Mouse (Mus musculus) limb, embryonic 13.5 days (tissue): Measurements from ENCODE around the gene 4930524B15Rik. TPM values are rescaled to one million over a fixed set of nuclear protein-coding genes. Genes with fewer than 3 reads are reported as not detected.

Experiments
- ATAC-seq: fragments of 200-750 bp; cut with Nextera tagmentation; 2 replicates; pipeline ENCODE4 v1.8.0; 2017; ENCODE audit warnings: low read depth, moderate number of reproducible peaks, moderate TSS enrichment; ENCODE audit not compliant: low FRiP score
- H3K27ac ChIP-seq: fragments of 300-500 bp; sonication (generic); 2 replicates; pipeline ENCODE4 v1.5.1; 2015; ENCODE audit warnings: inconsistent platforms, mild to moderate bottlenecking, moderate library complexity
- H3K27me3 ChIP-seq: fragments of 300-500 bp; sonication (generic); 2 replicates; pipeline ENCODE4 v1.6.1; 2015; ENCODE audit warnings: mild to moderate bottlenecking, inconsistent platforms
- H3K36me3 ChIP-seq: fragments of 300-500 bp; sonication (generic); 2 replicates; pipeline ENCODE4 v1.6.1; 2015; ENCODE audit warnings: inconsistent platforms, mild to moderate bottlenecking, moderate library complexity
- H3K4me1 ChIP-seq: fragments of 300-500 bp; sonication (generic); 2 replicates; pipeline ENCODE4 v1.6.1; 2015; ENCODE audit warnings: inconsistent platforms
- H3K4me2 ChIP-seq: fragments of 300-500 bp; sonication (generic); replicated peaks from 2 replicates; pipeline ENCODE4 v1.6.1; 2015; ENCODE audit warnings: inconsistent platforms, mild to moderate bottlenecking, moderate library complexity
- H3K4me3 ChIP-seq: fragments of 300-500 bp; sonication (generic); 2 replicates; pipeline ENCODE4 v1.5.1; 2015; ENCODE audit warnings: moderate library complexity, mild to moderate bottlenecking, inconsistent platforms
- H3K9ac ChIP-seq: fragments of 300-500 bp; sonication (generic); 2 replicates; pipeline ENCODE4 v1.6.1; 2015; ENCODE audit warnings: mild to moderate bottlenecking, inconsistent platforms
- H3K9me3 ChIP-seq: fragments of 300-500 bp; sonication (generic); 2 replicates; pipeline ENCODE4 v1.6.1; 2016; ENCODE audit warnings: inconsistent platforms
- WGBS: fragments of 180-500 bp; shearing (Covaris S2); methylation state at CpG from one replicate; pipeline ENCODE4 v1.1.7; 2015; 5-methylcytosine and 5-hydroxymethylcytosine counted together
- polyA plus RNA-seq: library from polyadenylated mRNA; unstranded; fragments of >200 nt; fragmentation: Nextera tagmentation; extraction: Ambion mirVana; gene quantifications from 2 replicates; pipeline ENCODE4 v1.2.1, GENCODE M21; 2015

4930524B15Rik gene
- polyA plus RNA-seq, 1 experiment from 2014 or later, result 0.23 TPM

DNA sequence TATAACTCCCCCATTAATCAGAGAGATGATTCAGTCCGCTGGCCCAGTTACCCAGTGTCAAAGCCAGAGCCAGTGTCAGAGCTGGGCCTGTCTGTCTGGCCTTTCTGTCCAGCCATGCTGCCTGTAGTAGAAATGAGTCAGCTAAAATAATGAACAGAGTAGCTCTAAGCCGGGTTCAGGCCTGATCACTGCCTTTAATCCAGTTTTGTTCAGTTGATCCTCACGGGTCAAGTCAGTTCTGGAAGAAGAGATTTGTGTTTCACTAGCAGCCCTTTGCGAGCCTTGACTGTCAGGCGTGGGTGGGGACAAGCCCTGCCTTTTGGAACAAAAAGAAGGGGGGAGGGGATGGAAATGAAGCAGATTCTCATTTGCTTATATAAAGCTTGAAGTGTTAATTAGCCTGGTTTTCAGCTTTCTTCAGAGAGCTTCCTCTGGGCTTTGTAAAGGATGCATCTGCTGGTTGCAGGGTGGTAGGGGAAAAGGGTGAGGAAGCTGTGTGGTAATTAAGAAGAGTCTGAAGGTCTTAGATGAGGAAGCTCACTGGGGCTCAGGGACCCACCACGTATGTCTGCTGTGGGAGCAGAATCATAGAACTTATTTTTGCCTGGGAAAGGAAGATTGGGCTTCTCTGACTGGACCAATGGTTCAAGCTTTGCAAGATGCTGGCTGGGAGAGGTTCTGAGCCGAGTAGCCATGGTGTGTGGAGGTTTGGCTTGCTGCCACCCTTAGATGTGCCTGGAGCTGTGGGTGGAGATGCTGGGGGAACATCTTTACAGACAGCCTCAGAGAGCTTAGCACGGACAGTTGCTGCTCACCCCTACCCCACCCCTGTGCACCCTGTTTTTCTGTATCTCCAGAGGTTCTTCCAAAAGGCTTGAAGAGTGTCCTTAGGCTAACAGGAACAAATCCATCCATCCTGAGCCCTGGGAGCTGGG lies 54.9 kb downstream of the 4930524B15Rik start:
- Histone ChIP-seq H3K36me3 (no peaks in the 10 kb centered on the region), H3K27me3 (peaks cover 12% of the 10 kb centered on the region; the same call in 1 of the 2 replicates), H3K9ac (no peak overlapping the region; the same call in 1 of the 2 replicates), H3K4me1 (peaks cover 34% of the 10 kb centered on the region), H3K27ac (no peak overlapping the region), H3K4me2 (no peak overlapping the region), H3K4me3 (no peak overlapping the region), H3K9me3 (no peaks in the 10 kb centered on the region)
- no peak for ATAC-seq
- WGBS, result 43% methylated on average over 8 of the region's 8 CpGs

- Histone ChIP-seq H3K27ac (no peak overlapping the region), H3K27me3 (peaks cover 4% of the 10 kb centered on the region), H3K9ac (no peak overlapping the region), H3K36me3 (no peaks in the 10 kb centered on the region), H3K4me1 (peaks cover 23% of the 10 kb centered on the region), H3K4me3 (no peak overlapping the region), H3K9me3 (no peaks in the 10 kb centered on the region), H3K4me2 (no peak overlapping the region)
- ATAC-seq, result peak; percentile 42; the same call in 1 of the 2 replicates
- WGBS, result 54% methylated on average over 5 of the region's 5 CpGs
Measured at GRCm38 (mm10) chr11:32026634-32027033, 61.2 kb downstream of the 4930524B15Rik start.

DNA sequence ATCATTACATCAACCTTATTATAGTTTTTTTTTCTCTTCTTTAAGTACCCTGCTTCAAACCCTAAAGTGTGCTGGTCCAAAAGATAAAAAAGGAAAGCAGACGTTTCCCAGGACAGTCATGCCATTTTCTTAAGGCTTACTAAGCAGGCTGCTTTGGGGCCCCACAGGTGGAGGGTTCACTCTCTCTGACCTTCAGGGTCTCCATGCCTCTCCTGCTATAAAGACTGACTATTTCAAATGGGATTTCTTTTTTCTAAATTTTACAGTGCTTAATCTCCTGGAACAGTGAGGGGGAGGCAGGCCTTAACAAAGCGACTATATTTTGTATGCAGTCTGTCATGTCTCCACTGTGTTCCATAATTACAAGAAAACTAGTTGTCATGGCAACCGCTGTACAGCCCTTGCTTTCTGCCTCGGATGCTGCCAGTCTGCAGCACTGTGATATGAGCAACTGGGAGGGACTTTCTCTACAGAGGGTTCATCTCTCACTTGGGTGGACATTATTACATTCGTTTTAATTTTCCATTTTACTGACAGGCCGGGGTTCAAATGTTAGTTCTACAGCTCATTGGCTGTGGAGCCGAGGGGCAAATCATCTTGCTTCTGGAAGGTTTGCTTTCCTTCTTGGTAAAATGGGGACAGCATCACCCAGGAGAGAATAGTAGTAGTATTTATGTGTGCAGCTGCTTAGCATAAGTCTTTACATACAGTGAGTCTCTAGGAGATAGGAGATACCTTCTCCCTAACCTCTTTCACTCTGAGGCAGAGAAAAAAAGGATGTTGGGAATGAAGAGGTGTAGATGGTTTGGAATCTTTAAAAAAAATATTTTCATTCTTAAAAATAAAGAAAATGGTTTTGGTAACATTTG lies 62.3 kb downstream of the 4930524B15Rik start:
- Histone ChIP-seq H3K9ac (no peak overlapping the region), H3K4me2 (no peak overlapping the region), H3K27me3 (peaks cover 4% of the 10 kb centered on the region), H3K4me3 (no peak overlapping the region), H3K27ac (no peak overlapping the region), H3K9me3 (no peaks in the 10 kb centered on the region), H3K4me1 (peaks cover 23% of the 10 kb centered on the region), H3K36me3 (no peaks in the 10 kb centered on the region)
- WGBS, result 69% methylated on average over 7 of the region's 7 CpGs
- no peak for ATAC-seq

DNA sequence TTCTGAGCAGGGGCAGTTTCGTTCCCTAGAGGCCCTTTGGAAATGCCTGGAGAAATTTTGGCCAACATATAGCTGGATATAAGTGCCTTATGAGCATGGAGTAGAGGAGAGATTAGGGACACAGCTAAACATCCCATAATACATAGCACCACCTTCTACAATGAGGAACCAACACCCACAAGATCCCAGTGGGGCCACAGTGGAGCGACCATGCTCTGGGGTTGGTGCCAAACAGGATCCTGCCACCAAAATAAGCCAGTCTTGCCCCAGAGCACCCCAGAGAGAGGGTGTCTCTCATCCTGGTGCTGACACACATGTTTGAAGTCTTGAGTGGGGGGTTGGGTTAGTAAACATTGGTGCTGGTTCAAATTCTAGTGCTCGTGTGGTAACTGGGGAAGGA lies 63.2 kb downstream of the 4930524B15Rik start:
- H3K9me3 ChIP-seq, result no peaks in the 10 kb centered on the region
- H3K4me3 ChIP-seq, result no peak overlapping the region
- H3K4me1 ChIP-seq, result peaks cover 23% of the 10 kb centered on the region
- no peak overlapping the region for H3K4me2 ChIP-seq
- peaks cover 4% of the 10 kb centered on the region for H3K27me3 ChIP-seq
- H3K27ac ChIP-seq, result no peak overlapping the region
- no peaks in the 10 kb centered on the region for H3K36me3 ChIP-seq
- no peak overlapping the region for H3K9ac ChIP-seq
- no peak for ATAC-seq
- WGBS, result 81% methylated on average over 3 of the region's 3 CpGs

Other genes starting within 250 kb of the 4930524B15Rik start
- 2.3 and 2.4 TPM in 2 replicates for gene Cpeb4, start 93.4 kb upstream of the 4930524B15Rik start, polyA plus RNA-seq
- gene Nsg2, start 34.9 kb downstream of the 4930524B15Rik start, polyA plus RNA-seq, result 7.6 and 7.9 TPM in 2 replicates
- gene Il9r, start 234.7 kb downstream of the 4930524B15Rik start, polyA plus RNA-seq, result 0.14 and 0.50 TPM in 2 replicates
- gene Snrnp25, start 239.8 kb downstream of the 4930524B15Rik start, polyA plus RNA-seq, result 58.7 and 66.4 TPM in 2 replicates